Mouse (Mus musculus) CH12.LX (cell line): ENCODE results near the gene Tmem266. TPM values are rescaled to one million over a fixed set of nuclear protein-coding genes. Genes with fewer than 3 reads are reported as not detected.

Experiments
- DNase-seq: peaks from one replicate; pipeline ENCODE4 v3.0.0-alpha.2; 2013; ENCODE audit errors: extremely low read depth
- H3K27ac ChIP-seq: 2 replicates; pipeline ENCODE4 v1.5.1; 2012; ENCODE audit warnings: low read depth, mild to moderate bottlenecking, control low read depth, moderate library complexity; ENCODE audit not compliant: insufficient read depth
- H3K27me3 ChIP-seq: replicated peaks from 2 replicates; pipeline ENCODE3; 2012; ENCODE audit warnings: inconsistent platforms
- H3K36me3 ChIP-seq, 2 experiments: replicated peaks in 1 of 2; 2 replicates each; pipeline versions ENCODE3 to v1.6.1; 2012; ENCODE audit warnings: inconsistent platforms in 1 of 2, low read length in 1 of 2, mild to moderate bottlenecking in 1 of 2, mixed read lengths in 1 of 2, moderate library complexity in 1 of 2; ENCODE audit not compliant: control insufficient read depth in 1 of 2, insufficient read depth in 1 of 2
- H3K4me1 ChIP-seq, 2 experiments: 2 replicates each; pipeline ENCODE4 v1.6.1; 2012; ENCODE audit warnings: inconsistent platforms in 1 of 2, moderate library complexity in 1 of 2; ENCODE audit not compliant: insufficient read depth in 2 of 2, control insufficient read depth in 1 of 2
- H3K4me2 ChIP-seq: 2 replicates; pipeline ENCODE4 v1.6.1; 2012; ENCODE audit warnings: low read depth, mild to moderate bottlenecking, control low read depth; ENCODE audit not compliant: poor library complexity, insufficient read depth, severe bottlenecking
- H3K4me3 ChIP-seq, 3 experiments: fragments of 150-350 bp in 1 of 3; sonication (generic) in 1 of 3; replicated peaks in 1 of 3; 2 replicates each; pipeline versions ENCODE3 to v1.5.1; 2011 to 2012; ENCODE audit warnings: low read depth in 2 of 3, low read length in 2 of 3, mild to moderate bottlenecking in 2 of 3, moderate library complexity in 2 of 3, control low read depth in 1 of 3, improper control_type of control experiment in 1 of 3, inconsistent platforms in 1 of 3, mixed read lengths in 1 of 3; ENCODE audit not compliant: poor library complexity in 1 of 3
- H3K79me2 ChIP-seq: replicated peaks from 2 replicates; pipeline ENCODE4 v1.6.1; 2012; ENCODE audit warnings: mild to moderate bottlenecking, moderate library complexity; ENCODE audit not compliant: control insufficient read depth, poor library complexity, insufficient read depth, severe bottlenecking; ENCODE audit errors: extremely low read depth
- H3K9ac ChIP-seq: 2 replicates; pipeline ENCODE4 v1.6.1; 2012; ENCODE audit warnings: low read depth, mild to moderate bottlenecking, control low read depth, moderate library complexity; ENCODE audit not compliant: insufficient read depth
- H3K9me3 ChIP-seq: replicated peaks from 2 replicates; pipeline ENCODE3; 2012; ENCODE audit warnings: low read length, inconsistent platforms, mixed read lengths
- BHLHE40 ChIP-seq: IDR thresholded peaks from 2 replicates; pipeline ENCODE4 v1.6.1; 2011; ENCODE audit warnings: mild to moderate bottlenecking, low read depth, low read length, improper control_type of control experiment
- CHD2 ChIP-seq: IDR thresholded peaks from 2 replicates; pipeline ENCODE4 v1.6.1; 2011; ENCODE audit warnings: low read length, improper control_type of control experiment
- CTCF ChIP-seq, 2 experiments: IDR thresholded peaks in 1 of 2; conservative IDR thresholded peaks in 1 of 2; 2 replicates each; pipeline ENCODE4 v1.5.1; 2011 to 2012; ENCODE audit warnings: low read depth in 2 of 2, low read length in 2 of 2, improper control_type of control experiment in 1 of 2, inconsistent platforms in 1 of 2, mild to moderate bottlenecking in 1 of 2, moderate library complexity in 1 of 2
- HCFC1 ChIP-seq: IDR thresholded peaks from 2 replicates; pipeline ENCODE4 v1.6.1; 2012; ENCODE audit warnings: low read depth, mild to moderate bottlenecking, inconsistent platforms, low read length, improper control_type of control experiment
- IRF4 ChIP-seq: IDR thresholded peaks from 2 replicates; pipeline ENCODE4 v1.6.1; 2014; ENCODE audit warnings: low read depth, mild to moderate bottlenecking, inconsistent platforms, low read length, improper control_type of control experiment
- JUND ChIP-seq: conservative IDR thresholded peaks from 2 replicates; pipeline ENCODE4 v1.6.1; 2011; ENCODE audit warnings: low read depth, low read length, improper control_type of control experiment
- MAX ChIP-seq: IDR thresholded peaks from 2 replicates; pipeline ENCODE4 v1.6.1; 2011; ENCODE audit warnings: low read length, improper control_type of control experiment
- MYC ChIP-seq: IDR thresholded peaks from 2 replicates; pipeline ENCODE4 v1.6.1; 2011; ENCODE audit warnings: low read depth, mild to moderate bottlenecking, improper control_type of control experiment, low read length
- NELFE ChIP-seq: IDR thresholded peaks from 2 replicates; pipeline ENCODE4 v1.6.1; 2011; ENCODE audit warnings: low read depth, low read length, improper control_type of control experiment
- NRF1 ChIP-seq: IDR thresholded peaks from 2 replicates; pipeline ENCODE4 v1.6.1; 2014; ENCODE audit warnings: low read depth, mild to moderate bottlenecking, inconsistent platforms, low read length, improper control_type of control experiment, moderate library complexity
- POLR2AphosphoS2 ChIP-seq: IDR thresholded peaks from 2 replicates; pipeline ENCODE4 v1.6.1; 2011; ENCODE audit warnings: low read depth, low read length, improper control_type of control experiment
- RCOR1 ChIP-seq: conservative IDR thresholded peaks from 2 replicates; pipeline ENCODE4 v1.6.1; 2012; ENCODE audit warnings: low read depth, mild to moderate bottlenecking, inconsistent platforms, low read length, improper control_type of control experiment
- SMC3 ChIP-seq: IDR thresholded peaks from 2 replicates; pipeline ENCODE4 v1.6.1; 2011; ENCODE audit warnings: low read depth, low read length, improper control_type of control experiment
- ZKSCAN1 ChIP-seq: IDR thresholded peaks from 2 replicates; pipeline ENCODE4 v1.6.1; 2012; ENCODE audit warnings: low read depth, inconsistent platforms, low read length, improper control_type of control experiment, borderline replicate concordance
- ZMIZ1 ChIP-seq: IDR thresholded peaks from 2 replicates; pipeline ENCODE4 v1.6.1; 2012; ENCODE audit warnings: low read depth, mild to moderate bottlenecking, inconsistent platforms, low read length, improper control_type of control experiment
- ZNF384 ChIP-seq: IDR thresholded peaks from 2 replicates; pipeline ENCODE4 v1.6.1; 2012; ENCODE audit warnings: low read depth, low read length, improper control_type of control experiment, inconsistent platforms
- dilution Hi-C: fragments of 300-500 bp; cut with MboI; formaldehyde crosslinking; loops from 2 replicates; pipeline ENCODE4 v1.14.3; 2020; ENCODE audit warnings: low sequenced_read_pairs; ENCODE audit not compliant: extremely low pct_unique_long_range_greater_than_20kb, extremely low pct_ligation_motif_present
- in situ Hi-C: fragments of 300-500 bp; cut with MboI; formaldehyde crosslinking; loops from 3 replicates; pipeline ENCODE4 v1.14.3; 2019; ENCODE audit warnings: low sequenced_read_pairs, low pct_ligation_motif_present, low pct_unique_long_range_greater_than_20kb, mixed read lengths
- polyA plus RNA-seq: library from polyadenylated mRNA; unstranded; fragments of >175 nt; gene quantifications from 2 replicates; pipeline ENCODE4 v1.2.1, GENCODE M21; 2012; ENCODE audit warnings: low read depth; ENCODE audit not compliant: insufficient read length
- total RNA-seq, 2 experiments: library from RNA; depleted of rRNA; stranded (reverse); fragments of 300-350 nt in 1 of 2; fragments of >200 nt in 1 of 2; gene quantifications; 2 replicates each; pipeline ENCODE4 v1.2.3; 2012 to 2014

Tmem266 gene
- total and polyA plus RNA-seq, 3 experiments = not detected

- TF ChIP-seq ZMIZ1 = no peak
- no peak for TF ChIP-seq ZNF384
- no peak for TF ChIP-seq BHLHE40
- no peak for TF ChIP-seq MAX
- Histone ChIP-seq H3K4me1 (peaks cover 6 to 35% of the 10 kb centered on the region in 2 experiments), H3K27ac (no peak overlapping the region), H3K9ac (no peak overlapping the region), H3K4me2 (no peak overlapping the region), H3K4me3 (no peak overlapping the region), H3K27me3 (peaks cover 79% of the 10 kb centered on the region), H3K79me2 (no peaks in the 10 kb centered on the region), H3K9me3 (no peaks in the 10 kb centered on the region), H3K36me3 (no peaks in the 10 kb centered on the region)
- dilution Hi-C loops = no loop called here
- in situ Hi-C loops = loop anchor here (5.0 kb wide), 1 partner anchor 64 kb away; no protein-coding TSS in a partner anchor
- no peak for DNase-seq
These were observed 1.6 kb downstream of the Tmem266 start for GRCm38 (mm10) chr9:55328151-55328918.

GRCm38 (mm10) chr9:55329401-55329800, 2.7 kb downstream of the Tmem266 start:
- peaks cover 6 to 34% of the 10 kb centered on the region in 2 experiments for H3K4me1 ChIP-seq
- H3K27me3 ChIP-seq = peaks cover 76% of the 10 kb centered on the region
- no peaks in the 10 kb centered on the region for H3K79me2 ChIP-seq
- DNase-seq = no peak
- no peaks in the 10 kb centered on the region for H3K36me3 ChIP-seq
- no peak overlapping the region for H3K9ac ChIP-seq
- dilution Hi-C loops (no loop called here), in situ Hi-C loops (loop anchor here (5.0 kb wide), 1 partner anchor 63 kb away; no protein-coding TSS in a partner anchor)
- H3K4me2 ChIP-seq = no peak overlapping the region
- H3K4me3 ChIP-seq = no peak overlapping the region
- no peaks in the 10 kb centered on the region for H3K9me3 ChIP-seq
- H3K27ac ChIP-seq = no peak overlapping the region
- TF ChIP-seq IRF4 (no peak), NELFE (no peak), ZMIZ1 (no peak), NRF1 (no peak), RCOR1 (no peak), SMC3 (no peak), HCFC1 (no peak), JUND (no peak), MYC (no peak), CTCF (conservative IDR thresholded peaks at IDR 0.05 in 1 of 2, IDR thresholded peaks at IDR 0.05 in 1 of 2; ENCODE audit: low read depth in 2 of 2, low read length in 2 of 2) (no peak), CHD2 (no peak), POLR2AphosphoS2 (no peak), ZKSCAN1 (no peak)
